Mouse (Mus musculus) brain, embryonic 14.5 days (tissue): ENCODE measurements around the gene Rasl11a.

Experiments
- CTCF ChIP-seq: fragments of 200-500 bp; IDR thresholded peaks from 2 replicates; pipeline ENCODE4 v1.5.1; 2012; ENCODE audit warnings: inconsistent platforms, mild to moderate bottlenecking, moderate library complexity, borderline replicate concordance; ENCODE audit not compliant: insufficient read depth, insufficient read length; ENCODE audit errors: extremely low read depth
- POLR2A ChIP-seq: fragments of 200-500 bp; IDR thresholded peaks from 2 replicates; pipeline ENCODE4 v1.6.1; 2012; ENCODE audit warnings: mild to moderate bottlenecking, inconsistent platforms, borderline replicate concordance; ENCODE audit not compliant: poor library complexity, insufficient read depth, insufficient read length, severe bottlenecking; ENCODE audit errors: extremely low read depth

- no peak for TF ChIP-seq CTCF
- TF ChIP-seq POLR2A = no peak
These were observed 2.9 kb upstream of the Rasl11a start for GRCm38 (mm10) chr5:146841996-146842395.
